Mouse (Mus musculus): ENCODE data around the gene Mydgf. TPM values are rescaled to one million over a fixed set of nuclear protein-coding genes. Genes with fewer than 3 reads are reported as not detected.

Gene Mydgf
- polyA plus RNA-seq, 1 experiment from 2014 or later, result 78.6 TPM

DNA sequence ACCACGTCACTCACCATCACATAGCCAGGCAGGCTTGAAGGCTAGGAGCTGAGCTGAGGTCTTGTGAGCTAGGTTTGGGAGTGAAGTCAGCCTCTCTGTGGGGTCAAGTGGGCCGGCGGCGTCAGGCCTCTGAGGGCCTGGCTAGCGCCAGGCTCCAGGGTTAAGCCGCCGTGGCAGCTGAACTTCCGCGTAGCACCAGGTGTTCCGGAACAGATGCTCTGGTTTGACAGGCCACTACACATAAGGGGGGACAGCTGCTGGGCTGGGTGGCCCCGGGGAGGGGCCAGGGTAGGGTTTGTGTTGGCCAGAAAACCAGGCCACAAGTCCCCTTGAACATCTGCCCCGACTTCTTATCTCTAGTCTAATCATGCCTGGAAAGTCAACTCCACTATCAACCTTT, 36.3 kb downstream of the Mydgf start:
- H3K4me3 ChIP-seq (ENCODE audit: low read depth, low read length), result no peak overlapping the region
- no peak overlapping the region for H3K9ac ChIP-seq (ENCODE audit: low read depth, low read length)
- H3K9me3 ChIP-seq (replicated peaks; ENCODE audit: control insufficient read depth, low read length), result no peaks in the 10 kb centered on the region
- no peaks in the 10 kb centered on the region for H3K36me3 ChIP-seq (ENCODE audit: control insufficient read depth, insufficient read depth, low read length)
- no peak for ATAC-seq (replicated peaks; ENCODE audit: insufficient number of reproducible peaks, low FRiP score, low TSS enrichment)
- 53% methylated on average over 12 of the region's 12 CpGs for WGBS (ENCODE audit: insufficient replicate concordance)
- H3K27me3 ChIP-seq (ENCODE audit: control insufficient read depth, insufficient read depth, low read length), result peaks cover 88% of the 10 kb centered on the region
- peaks cover 3% of the 10 kb centered on the region; the same call in 1 of the 2 replicates for H3K4me1 ChIP-seq (ENCODE audit: control insufficient read depth, insufficient read depth, low read length)
- no peak overlapping the region for H3K27ac ChIP-seq (ENCODE audit: low read depth, low read length)
- H3K4me2 ChIP-seq, result no peak overlapping the region

DNA sequence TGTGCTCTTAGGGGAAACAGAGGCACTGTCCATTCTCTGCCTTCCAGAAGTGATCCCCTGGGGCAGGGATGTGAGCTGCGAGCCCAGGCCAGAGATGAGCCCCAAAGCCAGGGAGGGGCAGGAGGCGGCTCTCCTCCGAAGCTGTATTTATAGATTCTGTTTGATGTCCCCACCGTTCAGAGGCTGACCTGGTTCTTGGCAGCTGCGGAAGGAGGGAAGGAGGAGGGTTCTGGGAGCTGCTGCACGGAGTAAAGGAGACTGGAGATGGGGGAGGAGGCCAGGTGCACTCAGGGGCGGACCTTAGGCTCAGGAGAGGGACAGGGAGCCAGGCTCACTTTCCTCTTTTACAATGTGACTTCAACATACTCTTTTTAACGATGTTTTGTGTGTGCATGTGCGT, 37.6 kb downstream of the Mydgf start:
- peaks cover 14% of the 10 kb centered on the region; the same call in 1 of the 2 replicates for H3K4me1 ChIP-seq (ENCODE audit: control insufficient read depth, insufficient read depth, low read length)
- WGBS (ENCODE audit: insufficient replicate concordance), result 16% methylated on average over 9 of the region's 9 CpGs
- H3K9ac ChIP-seq (ENCODE audit: low read depth, low read length), result no peak overlapping the region
- H3K36me3 ChIP-seq (ENCODE audit: control insufficient read depth, insufficient read depth, low read length), result no peaks in the 10 kb centered on the region
- no peak overlapping the region for H3K4me2 ChIP-seq
- ATAC-seq (replicated peaks; ENCODE audit: insufficient number of reproducible peaks, low FRiP score, low TSS enrichment), result no peak
- peaks cover 100% of the 10 kb centered on the region for H3K27me3 ChIP-seq (ENCODE audit: control insufficient read depth, insufficient read depth, low read length)
- H3K4me3 ChIP-seq (ENCODE audit: low read depth, low read length), result no peak overlapping the region
- H3K9me3 ChIP-seq (replicated peaks; ENCODE audit: control insufficient read depth, low read length), result no peaks in the 10 kb centered on the region
- H3K27ac ChIP-seq (ENCODE audit: low read depth, low read length), result no peak overlapping the region

DNA sequence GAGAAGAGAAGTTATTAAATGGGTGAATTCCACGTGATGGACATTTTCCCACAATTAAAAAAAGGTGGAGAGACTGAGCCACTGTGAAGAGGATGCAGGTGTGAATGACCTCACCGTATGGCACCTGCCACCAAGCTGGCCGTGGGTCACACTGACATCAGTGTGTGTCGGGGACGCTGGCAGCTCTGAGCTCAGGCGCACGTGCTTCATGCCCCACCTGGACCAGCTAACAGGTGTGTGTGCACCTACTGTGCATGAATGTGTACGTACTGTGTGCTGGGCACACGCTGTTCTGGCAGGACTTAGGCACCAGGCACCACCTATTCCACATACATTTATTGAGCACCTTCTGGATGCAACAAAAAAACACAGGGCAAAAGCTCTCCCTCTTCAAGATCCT, 39.2 kb downstream of the Mydgf start:
- no peak for ATAC-seq (replicated peaks; ENCODE audit: insufficient number of reproducible peaks, low FRiP score, low TSS enrichment)
- Histone ChIP-seq H3K27me3 (ENCODE audit: control insufficient read depth, insufficient read depth, low read length) (peaks cover 100% of the 10 kb centered on the region), H3K9me3 (replicated peaks; ENCODE audit: control insufficient read depth, low read length) (no peaks in the 10 kb centered on the region), H3K4me2 (no peak overlapping the region), H3K9ac (ENCODE audit: low read depth, low read length) (no peak overlapping the region), H3K36me3 (ENCODE audit: control insufficient read depth, insufficient read depth, low read length) (no peaks in the 10 kb centered on the region), H3K4me3 (ENCODE audit: low read depth, low read length) (no peak overlapping the region), H3K27ac (ENCODE audit: low read depth, low read length) (no peak overlapping the region), H3K4me1 (ENCODE audit: control insufficient read depth, insufficient read depth, low read length) (peaks cover 17% of the 10 kb centered on the region)
- WGBS (ENCODE audit: insufficient replicate concordance), result 70% methylated on average over 9 of the region's 9 CpGs

DNA sequence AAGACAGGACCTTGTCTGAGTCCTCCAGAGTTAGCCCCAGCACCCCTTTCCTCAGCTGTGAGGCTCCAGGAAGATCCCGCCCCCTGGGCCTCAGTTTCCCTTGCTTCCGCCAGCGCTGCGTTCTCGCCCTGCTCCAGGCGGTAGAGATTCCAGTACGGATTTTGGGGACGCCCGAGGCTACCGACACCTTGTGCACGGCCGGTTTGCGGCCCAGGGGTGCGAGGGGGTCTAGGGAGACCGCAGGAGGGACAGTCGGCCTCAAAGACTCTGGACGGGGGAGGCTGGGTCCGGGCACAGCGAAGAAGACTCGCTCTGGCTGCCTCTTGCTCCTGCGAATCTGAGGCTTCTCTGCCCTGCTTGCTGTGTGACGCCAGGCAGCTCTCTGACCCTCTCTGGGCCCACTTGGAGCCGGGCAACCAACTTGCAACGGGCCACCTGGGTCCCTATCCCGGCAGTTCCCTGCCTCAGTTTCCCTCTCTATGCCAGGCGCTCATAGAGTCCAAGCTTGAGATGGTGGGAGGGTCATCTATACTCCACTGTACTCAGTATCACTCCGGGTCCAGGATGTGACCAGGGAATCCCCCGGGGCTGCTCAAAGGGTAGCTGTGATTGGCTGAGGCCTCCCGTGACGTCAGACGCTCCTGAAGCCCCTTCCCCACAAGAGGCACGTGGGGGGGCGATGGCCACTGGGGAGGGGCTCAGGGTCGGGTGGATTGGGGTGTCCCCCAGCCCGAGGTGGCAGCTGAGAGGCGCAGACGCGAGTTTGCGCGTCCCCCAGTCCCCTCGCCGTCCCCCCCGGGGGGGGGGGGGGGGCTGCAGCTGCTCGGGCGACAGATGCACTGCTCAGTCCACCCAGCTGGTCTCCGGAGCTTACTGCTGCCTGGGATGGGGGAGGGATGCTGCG, 41.8 kb downstream of the Mydgf start:
- Histone ChIP-seq H3K9ac (ENCODE audit: low read depth, low read length) (0 out of 2 replicates have a peak overlapping the region, but pooled peaks have one; percentile 17), H3K4me2 (peak overlapping the region; percentile 66), H3K27me3 (ENCODE audit: control insufficient read depth, insufficient read depth, low read length) (peaks cover 94% of the 10 kb centered on the region), H3K9me3 (replicated peaks; ENCODE audit: control insufficient read depth, low read length) (no peaks in the 10 kb centered on the region), H3K4me3 (ENCODE audit: low read depth, low read length) (peak overlapping the region; percentile 36), H3K4me1 (ENCODE audit: control insufficient read depth, insufficient read depth, low read length) (peaks cover 17% of the 10 kb centered on the region), H3K36me3 (ENCODE audit: control insufficient read depth, insufficient read depth, low read length) (no peaks in the 10 kb centered on the region), H3K27ac (ENCODE audit: low read depth, low read length) (no peak overlapping the region)
- ATAC-seq (replicated peaks; ENCODE audit: insufficient number of reproducible peaks, low FRiP score, low TSS enrichment), result no peak
- WGBS (ENCODE audit: insufficient replicate concordance), result under 1% methylated on average over 47 of the region's 47 CpGs

DNA sequence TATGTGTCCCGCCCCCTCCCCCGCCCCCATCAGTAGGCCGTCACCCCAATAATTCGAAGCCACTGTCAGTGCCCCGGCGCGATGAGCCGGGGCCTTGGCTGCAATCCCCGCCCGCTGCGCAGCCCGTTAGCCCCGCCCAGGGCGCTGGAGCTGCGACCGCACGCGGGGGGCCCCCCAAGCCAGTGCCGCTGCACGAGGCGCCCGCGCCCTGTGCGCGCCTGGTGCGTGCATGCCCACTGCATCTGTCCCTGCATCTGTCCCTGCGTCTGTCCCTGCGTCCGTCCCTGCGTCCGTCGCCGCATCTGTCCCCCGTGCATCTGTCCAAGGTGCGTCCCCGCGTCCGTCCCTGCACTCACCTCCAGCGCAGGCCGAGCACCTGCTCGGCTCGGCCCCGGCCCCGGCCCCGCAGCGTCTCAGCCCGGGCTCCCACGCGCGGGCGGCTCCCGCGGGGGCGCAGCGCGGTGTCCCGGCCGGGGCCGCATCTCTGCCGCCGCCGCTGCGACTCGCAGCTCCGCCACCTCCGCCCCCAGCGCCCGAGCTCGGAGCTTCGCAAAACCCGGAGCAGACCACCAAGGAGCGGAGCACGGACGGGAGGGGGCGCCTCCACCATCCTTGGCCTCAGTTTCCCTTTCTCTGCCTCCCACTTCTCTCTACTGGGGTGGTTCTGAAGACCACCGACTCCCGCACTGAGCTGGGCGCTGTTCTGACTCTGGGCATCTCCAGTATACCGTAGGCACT, 43.7 kb downstream of the Mydgf start, which contains the start of gene Sema6b:
Gene Sema6b (minus strand): TSS at position 486 of the 738 bp plus-strand sequence.
- Histone ChIP-seq H3K4me1 (ENCODE audit: control insufficient read depth, insufficient read depth, low read length) (peaks cover 17% of the 10 kb centered on the region), H3K36me3 (ENCODE audit: control insufficient read depth, insufficient read depth, low read length) (no peaks in the 10 kb centered on the region), H3K4me2 (peak within 1 kb of the TSS; percentile 98), H3K27me3 (ENCODE audit: control insufficient read depth, insufficient read depth, low read length) (peaks cover 82% of the 10 kb centered on the region), H3K4me3 (ENCODE audit: low read depth, low read length) (peak within 1 kb of the TSS; percentile 67), H3K9me3 (replicated peaks; ENCODE audit: control insufficient read depth, low read length) (no peaks in the 10 kb centered on the region), H3K9ac (ENCODE audit: low read depth, low read length) (peak within 1 kb of the TSS; percentile 50), H3K27ac (ENCODE audit: low read depth, low read length) (no peak within 1 kb of the TSS)
- WGBS (ENCODE audit: insufficient replicate concordance), result 2% methylated on average over 76 of the region's 79 CpGs
- no peak for ATAC-seq (replicated peaks; ENCODE audit: insufficient number of reproducible peaks, low FRiP score, low TSS enrichment)

DNA sequence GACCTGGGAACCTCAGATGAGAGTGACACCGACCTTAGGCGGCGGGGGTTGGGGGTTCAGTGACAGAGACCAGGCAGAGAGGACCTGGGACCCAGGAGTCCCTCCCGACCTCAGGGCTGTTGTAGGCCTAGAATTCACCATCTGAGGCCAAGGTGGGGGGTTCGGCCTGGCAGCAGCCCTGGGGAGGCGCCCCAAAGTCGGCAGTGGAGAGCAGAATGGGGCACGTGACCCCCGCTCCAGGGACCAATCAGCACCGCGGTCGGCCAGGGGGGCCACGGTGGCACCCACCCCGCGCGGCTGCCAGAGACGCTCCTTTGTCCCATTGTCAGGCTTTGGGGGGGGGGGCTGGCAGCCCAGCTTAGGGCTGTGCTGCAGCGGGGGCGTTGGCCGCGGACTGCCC, 44.4 kb downstream of the Mydgf start:
- H3K36me3 ChIP-seq (ENCODE audit: control insufficient read depth, insufficient read depth, low read length), result no peaks in the 10 kb centered on the region
- ATAC-seq (replicated peaks; ENCODE audit: insufficient number of reproducible peaks, low FRiP score, low TSS enrichment), result no peak
- peak overlapping the region; percentile 98 for H3K4me2 ChIP-seq
- H3K9me3 ChIP-seq (replicated peaks; ENCODE audit: control insufficient read depth, low read length), result no peaks in the 10 kb centered on the region
- 8% methylated on average over 16 of the region's 21 CpGs for WGBS (ENCODE audit: insufficient replicate concordance)
- H3K27ac ChIP-seq (ENCODE audit: low read depth, low read length), result no peak overlapping the region
- H3K9ac ChIP-seq (ENCODE audit: low read depth, low read length), result no peak overlapping the region
- peaks cover 20% of the 10 kb centered on the region for H3K4me1 ChIP-seq (ENCODE audit: control insufficient read depth, insufficient read depth, low read length)
- peaks cover 77% of the 10 kb centered on the region for H3K27me3 ChIP-seq (ENCODE audit: control insufficient read depth, insufficient read depth, low read length)
- H3K4me3 ChIP-seq (ENCODE audit: low read depth, low read length), result peak overlapping the region; percentile 67

DNA sequence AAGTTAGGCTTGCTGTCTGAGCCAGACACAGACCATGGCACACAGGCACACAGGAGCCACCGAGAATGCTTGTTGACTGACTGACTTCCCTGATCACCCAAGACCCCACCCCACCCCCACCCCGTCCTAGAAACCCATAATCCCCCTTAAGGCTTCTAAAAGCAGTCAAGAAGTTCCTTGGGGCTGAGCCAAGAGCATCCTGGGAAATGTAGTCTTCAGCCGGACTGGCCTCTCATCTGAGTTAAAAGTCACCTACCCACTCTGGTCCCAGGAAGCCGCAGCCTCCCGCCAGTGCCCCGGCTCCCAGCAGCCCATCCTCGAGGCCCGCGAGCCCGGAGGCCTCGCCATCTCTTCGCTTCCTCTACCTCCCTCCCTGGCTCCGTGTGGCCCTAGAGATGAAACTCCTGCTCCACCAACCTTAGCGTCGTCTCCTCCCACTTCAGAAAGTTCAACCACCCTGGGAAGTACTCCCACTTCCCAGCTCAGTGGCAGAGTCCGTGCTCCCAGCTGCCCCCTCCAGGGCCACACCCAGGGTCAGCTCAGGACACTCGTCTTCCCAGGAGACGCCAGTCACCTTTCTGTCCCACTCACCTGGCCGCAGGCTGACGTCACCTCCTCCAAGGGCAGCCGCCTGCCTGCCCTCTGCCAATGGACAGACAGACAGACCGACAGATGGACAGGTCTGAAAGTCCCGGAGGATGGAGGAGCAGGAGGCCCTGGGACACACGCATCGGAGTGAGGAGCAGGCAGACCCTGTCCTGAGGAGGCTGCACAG, 45.7 kb downstream of the Mydgf start:
- Histone ChIP-seq H3K27ac (ENCODE audit: low read depth, low read length) (no peak overlapping the region), H3K4me2 (peak overlapping the region; percentile 27; the same call in 1 of the 2 replicates), H3K4me1 (ENCODE audit: control insufficient read depth, insufficient read depth, low read length) (peaks cover 26% of the 10 kb centered on the region), H3K9me3 (replicated peaks; ENCODE audit: control insufficient read depth, low read length) (no peaks in the 10 kb centered on the region), H3K27me3 (ENCODE audit: control insufficient read depth, insufficient read depth, low read length) (peaks cover 64% of the 10 kb centered on the region), H3K9ac (ENCODE audit: low read depth, low read length) (0 out of 2 replicates have a peak overlapping the region, but pooled peaks have one; percentile 1), H3K36me3 (ENCODE audit: control insufficient read depth, insufficient read depth, low read length) (no peaks in the 10 kb centered on the region), H3K4me3 (ENCODE audit: low read depth, low read length) (no peak overlapping the region)
- no peak for ATAC-seq (replicated peaks; ENCODE audit: insufficient number of reproducible peaks, low FRiP score, low TSS enrichment)
- WGBS (ENCODE audit: insufficient replicate concordance), result 15% methylated on average over 25 of the region's 25 CpGs

DNA sequence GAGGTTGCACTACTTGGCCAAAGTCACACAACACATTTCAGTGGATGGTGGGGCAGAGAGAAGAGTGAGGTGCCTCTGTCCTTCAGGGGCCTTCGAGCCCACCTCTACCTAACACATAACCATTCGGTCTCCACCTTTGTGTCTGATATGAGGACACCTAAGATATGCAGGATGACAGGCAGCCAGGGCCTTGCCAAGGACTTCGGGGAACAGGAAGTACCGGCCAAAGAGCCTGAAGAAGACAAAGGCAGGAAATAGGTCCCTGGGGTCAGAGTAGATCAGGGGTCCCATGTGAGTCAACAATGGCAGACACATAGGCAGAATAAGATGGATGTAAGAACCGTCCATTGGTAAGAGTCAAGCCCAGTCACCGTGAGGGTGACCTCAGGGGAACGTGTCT, 47.2 kb downstream of the Mydgf start:
- 74% methylated on average over 7 of the region's 7 CpGs for WGBS (ENCODE audit: insufficient replicate concordance)
- H3K27me3 ChIP-seq (ENCODE audit: control insufficient read depth, insufficient read depth, low read length), result peaks cover 49% of the 10 kb centered on the region
- no peak overlapping the region for H3K27ac ChIP-seq (ENCODE audit: low read depth, low read length)
- no peak overlapping the region for H3K4me3 ChIP-seq (ENCODE audit: low read depth, low read length)
- H3K36me3 ChIP-seq (ENCODE audit: control insufficient read depth, insufficient read depth, low read length), result no peaks in the 10 kb centered on the region
- no peak overlapping the region for H3K4me2 ChIP-seq
- peaks cover 18% of the 10 kb centered on the region for H3K4me1 ChIP-seq (ENCODE audit: control insufficient read depth, insufficient read depth, low read length)
- ATAC-seq (replicated peaks; ENCODE audit: insufficient number of reproducible peaks, low FRiP score, low TSS enrichment), result no peak
- no peak overlapping the region for H3K9ac ChIP-seq (ENCODE audit: low read depth, low read length)
- no peaks in the 10 kb centered on the region for H3K9me3 ChIP-seq (replicated peaks; ENCODE audit: control insufficient read depth, low read length)

Data from heart, embryonic 11.5 days (tissue).